Mouse (Mus musculus) heart, embryonic 13.5 days (tissue): ENCODE data around the gene Vps53. TPM values are rescaled to one million over a fixed set of nuclear protein-coding genes. Genes with fewer than 3 reads are reported as not detected.

Source experiments
- ATAC-seq: fragments of 200-750 bp; cut with Nextera tagmentation; 2 replicates; pipeline ENCODE4 v1.8.0; 2017; ENCODE audit warnings: moderate TSS enrichment; ENCODE audit not compliant: insufficient number of reproducible peaks, low FRiP score, low TSS enrichment; ENCODE audit errors: extremely low read depth
- H3K27ac ChIP-seq: fragments of 300-500 bp; sonication (generic); replicated peaks from 2 replicates; pipeline ENCODE4 v1.5.1; 2015; ENCODE audit warnings: moderate library complexity, mild to moderate bottlenecking, inconsistent platforms
- H3K27me3 ChIP-seq: fragments of 300-500 bp; sonication (generic); replicated peaks from 2 replicates; pipeline ENCODE4 v1.6.1; 2015; ENCODE audit warnings: mild to moderate bottlenecking, inconsistent platforms
- H3K36me3 ChIP-seq: fragments of 300-500 bp; sonication (generic); 2 replicates; pipeline ENCODE4 v1.6.1; 2015; ENCODE audit warnings: mild to moderate bottlenecking, inconsistent platforms
- H3K4me1 ChIP-seq: fragments of 300-500 bp; sonication (generic); 2 replicates; pipeline ENCODE4 v1.6.1; 2015; ENCODE audit warnings: inconsistent platforms
- H3K4me2 ChIP-seq: fragments of 300-500 bp; sonication (generic); 2 replicates; pipeline ENCODE4 v1.6.1; 2015; ENCODE audit warnings: inconsistent platforms, mild to moderate bottlenecking, moderate library complexity
- H3K4me3 ChIP-seq: fragments of 300-500 bp; sonication (generic); 2 replicates; pipeline ENCODE4 v1.5.1; 2015; ENCODE audit warnings: moderate library complexity, mild to moderate bottlenecking, inconsistent platforms
- H3K9ac ChIP-seq: fragments of 300-500 bp; sonication (generic); 2 replicates; pipeline ENCODE4 v1.6.1; 2015; ENCODE audit warnings: inconsistent platforms, mild to moderate bottlenecking, moderate library complexity
- H3K9me3 ChIP-seq: fragments of 300-500 bp; sonication (generic); 2 replicates; pipeline ENCODE4 v1.6.1; 2016; ENCODE audit warnings: inconsistent platforms
- WGBS: fragments of 180-500 bp; shearing (Covaris S2); methylation state at CpG from one replicate; pipeline ENCODE4 v1.1.7; 2015; ENCODE audit warnings: mixed read lengths; 5-methylcytosine and 5-hydroxymethylcytosine counted together
- polyA plus RNA-seq: library from polyadenylated mRNA; unstranded; fragments of >200 nt; fragmentation: Nextera tagmentation; extraction: Ambion mirVana; gene quantifications from 2 replicates; pipeline ENCODE4 v1.2.1, GENCODE M21; 2015

The Vps53 gene
- polyA plus RNA-seq, 1 experiment from 2014 or later: 31.8 TPM

GRCm38 (mm10) chr11:76144386-76144785 is 35.1 kb downstream of the Vps53 start:
- Histone ChIP-seq H3K4me3 (no peak overlapping the region), H3K36me3 (0 out of 2 replicates have a peak, but pooled peaks cover 5% of the 10 kb centered on the region), H3K9me3 (no peaks in the 10 kb centered on the region), H3K9ac (no peak overlapping the region), H3K4me2 (no peak overlapping the region), H3K27me3 (no peaks in the 10 kb centered on the region), H3K27ac (no peak overlapping the region), H3K4me1 (peaks cover 37% of the 10 kb centered on the region)
- no peak for ATAC-seq
- WGBS: 84% methylated on average over 8 of the region's 8 CpGs

- no peak overlapping the region for H3K4me2 ChIP-seq
- H3K27me3 ChIP-seq: no peaks in the 10 kb centered on the region
- H3K4me1 ChIP-seq: no peaks in the 10 kb centered on the region
- no peak for ATAC-seq
- 74% methylated on average over 3 of the region's 3 CpGs for WGBS
- H3K4me3 ChIP-seq: no peak overlapping the region
- peaks cover 54% of the 10 kb centered on the region for H3K36me3 ChIP-seq
- H3K9me3 ChIP-seq: no peaks in the 10 kb centered on the region
- no peak overlapping the region for H3K27ac ChIP-seq
- no peak overlapping the region for H3K9ac ChIP-seq
Observed at GRCm38 (mm10) chr11:76137996-76138395, 41.5 kb downstream of the Vps53 start.

- ATAC-seq: no peak
Observed at GRCm38 (mm10) chr11:76135641-76136437, 43.6 kb downstream of the Vps53 start.

GRCm38 (mm10) chr11:76130859-76131258 is 48.6 kb downstream of the Vps53 start:
- no peak for ATAC-seq
- WGBS: 61% methylated on average over 5 of the region's 5 CpGs
- peaks cover 22% of the 10 kb centered on the region for H3K4me1 ChIP-seq
- no peaks in the 10 kb centered on the region for H3K9me3 ChIP-seq
- H3K36me3 ChIP-seq: peaks cover 37% of the 10 kb centered on the region
- H3K27ac ChIP-seq: 0 out of 2 replicates have a peak overlapping the region, but pooled peaks have one; percentile 42
- no peak overlapping the region for H3K4me2 ChIP-seq
- no peak overlapping the region for H3K4me3 ChIP-seq
- H3K9ac ChIP-seq: no peak overlapping the region
- no peaks in the 10 kb centered on the region for H3K27me3 ChIP-seq

More at GRCm38 (mm10) chr11:76135641-76136437, 43.6 kb downstream of the Vps53 start:
- Histone ChIP-seq H3K27me3 (no peaks in the 10 kb centered on the region), H3K4me1 (peaks cover 2% of the 10 kb centered on the region), H3K36me3 (peaks cover 57% of the 10 kb centered on the region), H3K4me3 (no peak overlapping the region), H3K27ac (no peak overlapping the region), H3K9ac (no peak overlapping the region), H3K9me3 (no peaks in the 10 kb centered on the region), H3K4me2 (no peak overlapping the region)
- 76% methylated on average over 7 of the region's 7 CpGs for WGBS

- H3K4me3 ChIP-seq: 0 out of 2 replicates have a peak overlapping the region, but pooled peaks have one; percentile 8
- peaks cover 18% of the 10 kb centered on the region for H3K36me3 ChIP-seq
- peak overlapping the region; percentile 59 for H3K4me2 ChIP-seq
- 22% methylated on average over 8 of the region's 8 CpGs for WGBS
- H3K27ac ChIP-seq: peak overlapping the region; percentile 92
- H3K27me3 ChIP-seq: no peaks in the 10 kb centered on the region
- peak overlapping the region; percentile 45; the same call in 1 of the 2 replicates for H3K9ac ChIP-seq
- H3K9me3 ChIP-seq: no peaks in the 10 kb centered on the region
- ATAC-seq: peak; percentile 61; the same call in 1 of the 2 replicates
- H3K4me1 ChIP-seq: peaks cover 58% of the 10 kb centered on the region
Observed at GRCm38 (mm10) chr11:76125386-76125785, 54.1 kb downstream of the Vps53 start.

- H3K4me2 ChIP-seq: no peak overlapping the region
- no peak overlapping the region for H3K4me3 ChIP-seq
- WGBS: 96% methylated on average over 1 of the region's 1 CpGs
- peaks cover 54% of the 10 kb centered on the region for H3K4me1 ChIP-seq
- H3K27me3 ChIP-seq: no peaks in the 10 kb centered on the region
- peaks cover 22% of the 10 kb centered on the region for H3K36me3 ChIP-seq
- ATAC-seq: no peak
- no peak overlapping the region for H3K9ac ChIP-seq
- H3K27ac ChIP-seq: no peak overlapping the region
- no peaks in the 10 kb centered on the region for H3K9me3 ChIP-seq
Observed at GRCm38 (mm10) chr11:76123517-76123916, 55.9 kb downstream of the Vps53 start.

GRCm38 (mm10) chr11:76122571-76122970 is 56.9 kb downstream of the Vps53 start:
- Histone ChIP-seq H3K9ac (no peak overlapping the region), H3K4me2 (no peak overlapping the region), H3K36me3 (peaks cover 30% of the 10 kb centered on the region), H3K9me3 (no peaks in the 10 kb centered on the region), H3K27ac (no peak overlapping the region), H3K4me3 (no peak overlapping the region), H3K4me1 (peaks cover 54% of the 10 kb centered on the region), H3K27me3 (no peaks in the 10 kb centered on the region)
- ATAC-seq: no peak
- WGBS: 80% methylated on average over 2 of the region's 2 CpGs

GRCm38 (mm10) chr11:76121086-76121485 is 58.4 kb downstream of the Vps53 start:
- ATAC-seq: no peak
- Histone ChIP-seq H3K27me3 (no peaks in the 10 kb centered on the region), H3K4me1 (peaks cover 49% of the 10 kb centered on the region), H3K4me3 (no peak overlapping the region), H3K36me3 (peaks cover 42% of the 10 kb centered on the region), H3K9me3 (no peaks in the 10 kb centered on the region), H3K4me2 (no peak overlapping the region), H3K27ac (peak overlapping the region; percentile 30; the same call in 1 of the 2 replicates), H3K9ac (no peak overlapping the region)
- WGBS: 79% methylated on average over 4 of the region's 4 CpGs

- H3K4me3 ChIP-seq: no peak overlapping the region
- 40% methylated on average over 10 of the region's 10 CpGs for WGBS
- no peaks in the 10 kb centered on the region for H3K27me3 ChIP-seq
- H3K36me3 ChIP-seq: peaks cover 48% of the 10 kb centered on the region
- H3K9ac ChIP-seq: no peak overlapping the region
- H3K9me3 ChIP-seq: no peaks in the 10 kb centered on the region
- no peak for ATAC-seq
- H3K4me2 ChIP-seq: no peak overlapping the region
- H3K27ac ChIP-seq: peak overlapping the region; percentile 30
- peaks cover 43% of the 10 kb centered on the region for H3K4me1 ChIP-seq
Observed at GRCm38 (mm10) chr11:76120407-76120901, 59.0 kb downstream of the Vps53 start.

- no peak; the same call in 1 of the 2 replicates for ATAC-seq
- 87% methylated on average over 3 of the region's 3 CpGs for WGBS
- Histone ChIP-seq H3K27ac (no peak overlapping the region), H3K4me2 (no peak overlapping the region), H3K4me1 (0 out of 2 replicates have a peak, but pooled peaks cover 3% of the 10 kb centered on the region), H3K27me3 (no peaks in the 10 kb centered on the region), H3K36me3 (peaks cover 42% of the 10 kb centered on the region), H3K4me3 (no peak overlapping the region), H3K9me3 (no peaks in the 10 kb centered on the region), H3K9ac (no peak overlapping the region)
Observed at GRCm38 (mm10) chr11:76110416-76110815, 69.0 kb downstream of the Vps53 start.

GRCm38 (mm10) chr11:76106551-76107496 is 72.6 kb downstream of the Vps53 start:
- H3K4me3 ChIP-seq: no peak overlapping the region
- WGBS: 76% methylated on average over 11 of the region's 11 CpGs
- H3K36me3 ChIP-seq: peaks cover 19% of the 10 kb centered on the region
- H3K9me3 ChIP-seq: no peaks in the 10 kb centered on the region
- H3K27me3 ChIP-seq: no peaks in the 10 kb centered on the region
- peaks cover 5% of the 10 kb centered on the region for H3K4me1 ChIP-seq
- peak overlapping the region; percentile 9; the same call in 1 of the 2 replicates for H3K27ac ChIP-seq
- no peak overlapping the region for H3K4me2 ChIP-seq
- no peak for ATAC-seq
- no peak overlapping the region for H3K9ac ChIP-seq
